Mouse (Mus musculus) c-Kit-negative CD71-positive TER-119-positive erythroid progenitor cells, embryonic 14.5 days (primary cell): ENCODE measurements around the gene 2310046K23Rik.
"Not testable (repeated sequence)": the region's sequence is repeated elsewhere in the genome, so short reads cannot be mapped to it uniquely, and the experiment has no call there.

Source experiments
- DNase-seq: peaks from one replicate; pipeline ENCODE4 v3.0.0-alpha.2; 2013; ENCODE audit warnings: low read depth, low spot score

Gene 2310046K23Rik

GRCm38 (mm10) chr3:92534411-92534810 is at the start of gene 2310046K23Rik:
2310046K23Rik (minus strand) TSS chr3:92534511.
- no peak for DNase-seq

GRCm38 (mm10) chr3:92583164-92583826 is 49.0 kb upstream of the 2310046K23Rik start:
- DNase-seq = no peak

- DNase-seq = no peak
These were observed 45.2 kb upstream of the 2310046K23Rik start for GRCm38 (mm10) chr3:92579508-92579907.

GRCm38 (mm10) chr3:92578652-92579413 is 44.5 kb upstream of the 2310046K23Rik start:
- DNase-seq = no peak

- DNase-seq = no peak
These were observed 39.2 kb upstream of the 2310046K23Rik start, which contains the start of gene Ivl for GRCm38 (mm10) chr3:92573449-92574041. Ivl (minus strand) TSS chr3:92573735.

- DNase-seq = no peak
These were observed 38.3 kb upstream of the 2310046K23Rik start for GRCm38 (mm10) chr3:92572514-92573155.

- no peak for DNase-seq
These were observed 34.4 kb upstream of the 2310046K23Rik start for GRCm38 (mm10) chr3:92568752-92569151.

- DNase-seq = no peak
These were observed 31.1 kb upstream of the 2310046K23Rik start for GRCm38 (mm10) chr3:92565418-92565817.

GRCm38 (mm10) chr3:92512325-92512724 is 22.0 kb downstream of the 2310046K23Rik start:
- DNase-seq = no peak

- no peak for DNase-seq
These were observed 23.5 kb downstream of the 2310046K23Rik start for GRCm38 (mm10) chr3:92510786-92511185.

- DNase-seq = no peak
These were observed 26.1 kb downstream of the 2310046K23Rik start for GRCm38 (mm10) chr3:92508185-92508584.

- DNase-seq = no peak
These were observed 30.8 kb downstream of the 2310046K23Rik start for GRCm38 (mm10) chr3:92503528-92503927.

GRCm38 (mm10) chr3:92500393-92500792 is 33.9 kb downstream of the 2310046K23Rik start, which contains the start of gene Sprr4:
Sprr4 (minus strand) TSS chr3:92500493.
- DNase-seq = no peak

GRCm38 (mm10) chr3:92490262-92490661 is 44.0 kb downstream of the 2310046K23Rik start:
- DNase-seq = not testable (repeated sequence)

GRCm38 (mm10) chr3:92486307-92486706 is 48.0 kb downstream of the 2310046K23Rik start:
- DNase-seq = no peak

GRCm38 (mm10) chr3:92485863-92486262 is 48.4 kb downstream of the 2310046K23Rik start, which contains the start of gene Sprr1a:
Sprr1a (minus strand) TSS chr3:92485895.
- no peak for DNase-seq
